Mouse (Mus musculus): ENCODE data around the gene Scn1b.
A peak's percentile ranks its signal among the peaks of the same experiment; 100 is the strongest.

Gene Scn1b

GRCm38 (mm10) chr7:31126851-31127724, at the start of gene Scn1b:
Scn1b (minus strand) TSS chr7:31127003.
- DNase-seq, result peak; percentile 67

- no peak for DNase-seq
These were observed 48.3 kb upstream of the Scn1b start for GRCm38 (mm10) chr7:31175096-31175495.

- DNase-seq, result no peak
These were observed 47.7 kb upstream of the Scn1b start for GRCm38 (mm10) chr7:31174466-31174865.

- no peak for DNase-seq
These were observed 45.4 kb upstream of the Scn1b start for GRCm38 (mm10) chr7:31172238-31172637.

- DNase-seq, result no peak
These were observed 43.7 kb upstream of the Scn1b start for GRCm38 (mm10) chr7:31170520-31170919.

GRCm38 (mm10) chr7:31168412-31168811, 41.6 kb upstream of the Scn1b start:
- DNase-seq, result no peak

GRCm38 (mm10) chr7:31164748-31165147, 37.9 kb upstream of the Scn1b start:
- DNase-seq, result no peak

GRCm38 (mm10) chr7:31163666-31164577, 37.1 kb upstream of the Scn1b start:
- DNase-seq, result no peak

GRCm38 (mm10) chr7:31162324-31162723, 35.5 kb upstream of the Scn1b start:
- no peak for DNase-seq

GRCm38 (mm10) chr7:31161831-31162230, 35.0 kb upstream of the Scn1b start:
- DNase-seq, result no peak

- DNase-seq, result no peak
These were observed 34.4 kb upstream of the Scn1b start for GRCm38 (mm10) chr7:31161246-31161645.

- no peak for DNase-seq
These were observed 34.0 kb upstream of the Scn1b start for GRCm38 (mm10) chr7:31160763-31161162.

- no peak for DNase-seq
These were observed 29.5 kb upstream of the Scn1b start for GRCm38 (mm10) chr7:31156034-31156928.

- DNase-seq, result no peak
These were observed 28.7 kb upstream of the Scn1b start, which contains the start of gene Gramd1a for GRCm38 (mm10) chr7:31155296-31156033. Gramd1a (minus strand) TSS chr7:31155896.

GRCm38 (mm10) chr7:31153536-31154320, 26.9 kb upstream of the Scn1b start:
- DNase-seq, result no peak

GRCm38 (mm10) chr7:31151301-31152241, 24.8 kb upstream of the Scn1b start:
- peak; percentile 66 for DNase-seq

GRCm38 (mm10) chr7:31150566-31151300, 23.9 kb upstream of the Scn1b start:
- DNase-seq, result peak; percentile 84

- DNase-seq, result no peak
These were observed 23.2 kb upstream of the Scn1b start for GRCm38 (mm10) chr7:31149751-31150565.

Data from right cerebral cortex, postnatal 4 days (tissue).